Mouse (Mus musculus): ENCODE measurements around the gene Cttn. TPM values are rescaled to one million over a fixed set of nuclear protein-coding genes. Genes with fewer than 3 reads are reported as not detected.

Cttn gene
- total RNA-seq, 2 experiments from 2014 or later = 173 to 198 TPM

DNA sequence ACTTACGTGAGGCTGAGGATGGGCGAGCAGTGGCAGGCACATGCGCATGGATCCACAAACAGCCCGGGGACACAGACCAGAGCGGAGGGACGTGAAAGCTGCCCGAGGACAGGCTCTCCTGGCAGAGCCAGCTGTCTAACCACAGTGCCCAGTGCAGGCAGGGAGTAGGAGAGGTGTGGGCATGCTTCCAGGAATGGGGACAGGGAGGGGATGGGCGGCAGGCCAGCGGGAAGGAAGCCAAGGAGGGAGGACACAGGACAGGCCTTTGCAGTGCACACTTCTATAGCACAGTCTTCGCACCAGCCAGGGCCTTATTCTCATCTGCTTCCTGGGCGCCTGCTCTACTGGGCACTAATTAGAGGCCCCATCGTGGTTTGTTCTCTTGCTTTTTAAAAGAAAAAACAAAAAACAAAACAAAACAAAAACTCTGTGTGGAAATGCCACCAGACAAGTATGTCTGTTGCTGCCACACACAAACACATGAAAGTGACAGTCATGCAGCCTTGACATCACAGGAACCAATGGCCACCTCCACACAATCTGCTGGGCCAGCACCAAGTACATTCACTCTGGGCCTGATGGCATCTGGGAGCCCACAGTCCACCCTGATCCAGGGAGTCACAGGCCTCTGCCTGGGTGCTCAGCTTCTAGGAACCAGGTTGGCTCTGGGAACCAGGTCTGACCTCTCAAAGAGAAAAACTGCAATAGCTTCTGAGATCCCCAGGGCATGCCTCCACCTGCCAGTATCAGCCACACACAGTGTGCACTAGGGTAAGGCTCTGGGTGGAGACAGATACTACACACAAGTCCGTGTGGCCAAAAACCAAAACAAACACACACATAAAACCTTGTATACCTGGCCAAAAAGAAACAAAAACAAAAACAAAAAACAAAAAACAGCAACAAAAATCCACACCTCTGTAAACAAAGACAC lies 20.9 kb downstream of the Cttn start:
- peak; percentile 60 to 78 for DNase-seq (ENCODE audit: extremely low spot score in 1 of 2, low spot score in 1 of 2)

- no peak for DNase-seq (ENCODE audit: extremely low spot score in 1 of 2, low spot score in 1 of 2)
Observed at GRCm38 (mm10) chr7:144448186-144448585, 22.6 kb downstream of the Cttn start.

- no peak for DNase-seq (ENCODE audit: extremely low spot score in 1 of 2, low spot score in 1 of 2)
Observed at GRCm38 (mm10) chr7:144447146-144447545, 23.7 kb downstream of the Cttn start.

DNA sequence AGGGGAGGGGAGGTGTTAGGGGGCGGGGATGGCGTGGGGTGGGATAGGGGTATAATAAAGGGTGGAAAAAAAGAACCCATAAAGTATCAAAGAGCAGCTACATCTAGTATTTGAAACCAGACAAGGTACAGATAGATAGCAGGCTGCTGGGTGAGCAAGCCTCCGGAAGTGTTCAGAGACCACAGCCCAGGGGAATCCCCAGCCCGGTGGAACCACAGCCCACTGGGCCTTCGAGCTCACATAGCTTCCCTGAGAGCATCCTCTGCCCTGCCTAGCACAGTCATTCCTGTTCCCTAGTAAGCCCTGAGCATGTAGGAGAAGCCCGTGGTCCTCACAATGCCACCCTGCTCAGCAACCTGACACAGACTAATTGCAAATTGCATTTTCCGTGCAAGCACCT lies 26.0 kb downstream of the Cttn start:
- DNase-seq (ENCODE audit: extremely low spot score in 1 of 2, low spot score in 1 of 2) = no peak

- DNase-seq (ENCODE audit: extremely low spot score in 1 of 2, low spot score in 1 of 2) = no peak
Observed at GRCm38 (mm10) chr7:144441976-144442375, 28.8 kb downstream of the Cttn start.

DNA sequence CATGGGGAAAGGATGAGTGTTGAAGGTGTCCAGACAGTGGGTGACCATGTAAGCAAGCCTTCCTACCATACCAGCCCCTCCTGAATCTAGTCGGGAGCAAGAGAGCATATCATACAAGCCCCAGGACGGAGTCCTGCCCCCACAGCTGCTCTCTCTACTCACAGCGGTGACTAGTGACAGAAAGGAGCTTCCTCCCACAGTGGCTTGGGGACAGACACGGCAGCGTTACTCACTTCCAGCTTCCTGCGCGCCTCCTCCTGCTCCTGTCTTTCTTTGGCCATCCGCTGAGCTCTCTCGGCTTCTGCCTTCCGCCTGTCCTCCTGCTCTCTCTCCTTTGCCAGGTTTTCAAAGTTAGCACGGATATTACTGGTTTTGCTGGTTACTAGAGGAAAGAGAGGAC lies 29.3 kb downstream of the Cttn start:
- DNase-seq (ENCODE audit: extremely low spot score in 1 of 2, low spot score in 1 of 2) = no peak

- DNase-seq (ENCODE audit: extremely low spot score in 1 of 2, low spot score in 1 of 2) = no peak
Observed at GRCm38 (mm10) chr7:144438811-144439210, 32.0 kb downstream of the Cttn start.

DNA sequence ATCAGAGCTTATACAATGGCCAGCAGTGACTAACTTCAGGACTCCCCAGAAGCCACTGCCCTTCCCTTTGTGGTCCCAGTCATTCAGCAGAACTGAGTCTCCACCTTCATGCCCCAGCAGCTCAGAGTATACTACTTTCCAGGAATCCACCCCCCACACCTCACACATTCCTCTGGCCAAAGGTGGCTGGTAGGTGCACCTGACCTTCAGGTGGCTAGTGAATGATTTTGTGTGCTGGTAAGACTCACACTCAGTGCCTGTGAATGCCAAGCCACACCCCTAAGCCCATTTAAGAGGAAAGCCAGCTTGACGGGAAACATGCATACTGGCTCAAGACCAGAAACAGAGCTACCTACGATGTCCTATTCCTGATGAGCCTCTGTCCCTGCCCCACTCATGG lies 37.9 kb downstream of the Cttn start:
- no peak for DNase-seq (ENCODE audit: extremely low spot score in 1 of 2, low spot score in 1 of 2)

GRCm38 (mm10) chr7:144427460-144427859 lies 43.3 kb downstream of the Cttn start:
- no peak for DNase-seq (ENCODE audit: extremely low spot score in 1 of 2, low spot score in 1 of 2)

DNA sequence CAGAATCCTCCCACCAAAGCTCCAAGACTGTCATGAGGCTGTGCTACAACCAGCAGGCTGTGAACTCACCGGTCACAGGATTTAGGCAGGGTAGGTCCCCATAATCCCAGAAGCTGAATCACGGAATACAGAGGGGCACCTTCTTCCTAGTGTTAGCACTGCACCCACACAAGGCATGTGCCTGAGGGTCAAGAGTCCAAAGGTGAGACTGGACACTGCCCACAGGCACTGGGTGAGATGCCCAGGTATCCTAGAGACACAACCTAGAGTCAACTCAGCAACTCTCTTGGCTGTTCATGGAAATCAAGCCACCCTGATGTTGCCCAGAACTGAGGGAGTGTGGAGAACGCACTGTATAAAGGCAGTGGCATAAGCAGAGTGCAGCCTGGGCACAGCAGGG lies 44.2 kb downstream of the Cttn start:
- DNase-seq (ENCODE audit: extremely low spot score in 1 of 2, low spot score in 1 of 2) = no peak

DNA sequence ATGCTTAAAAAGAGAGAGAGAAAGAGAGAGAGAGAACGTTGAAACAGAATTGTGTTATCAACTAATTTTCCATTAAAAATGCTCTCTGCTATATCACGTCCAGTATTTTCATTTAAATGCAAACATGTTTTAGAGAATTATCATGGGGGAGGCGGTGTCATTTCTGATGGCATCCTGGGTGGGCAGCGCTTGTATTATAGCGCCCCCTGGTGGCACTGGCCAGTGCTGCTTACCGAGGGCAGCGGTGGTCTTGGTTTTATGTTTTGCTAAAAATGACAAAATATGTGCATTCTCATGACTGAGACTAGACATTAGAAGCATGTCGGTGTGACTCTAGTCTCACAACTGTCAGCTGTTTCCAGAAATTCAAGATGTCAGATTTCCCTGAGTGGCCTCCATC lies 44.9 kb downstream of the Cttn start:
- DNase-seq (ENCODE audit: extremely low spot score in 1 of 2, low spot score in 1 of 2) = peak; percentile 67 to 87

DNA sequence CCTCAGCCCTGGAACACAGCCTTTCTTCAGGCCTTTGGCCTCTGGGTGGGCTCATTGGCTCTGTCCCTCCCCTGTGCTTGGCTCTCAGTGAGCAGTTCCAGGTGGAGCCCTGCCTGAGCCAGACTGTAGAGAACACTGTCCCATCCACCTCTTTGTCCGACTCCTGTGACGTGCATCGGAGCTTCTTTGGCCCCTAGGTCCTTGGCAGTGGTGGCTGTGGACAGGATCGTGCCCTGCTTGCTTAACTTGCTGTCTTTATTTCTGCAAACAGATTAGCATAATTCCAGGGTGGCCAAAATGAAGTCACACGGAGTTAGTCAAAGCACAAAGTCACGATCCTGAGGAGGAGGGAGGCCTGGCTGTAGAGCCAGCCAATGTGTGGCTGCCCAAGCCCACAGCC lies 49.3 kb downstream of the Cttn start:
- no peak for DNase-seq (ENCODE audit: extremely low spot score in 1 of 2, low spot score in 1 of 2)

DNA sequence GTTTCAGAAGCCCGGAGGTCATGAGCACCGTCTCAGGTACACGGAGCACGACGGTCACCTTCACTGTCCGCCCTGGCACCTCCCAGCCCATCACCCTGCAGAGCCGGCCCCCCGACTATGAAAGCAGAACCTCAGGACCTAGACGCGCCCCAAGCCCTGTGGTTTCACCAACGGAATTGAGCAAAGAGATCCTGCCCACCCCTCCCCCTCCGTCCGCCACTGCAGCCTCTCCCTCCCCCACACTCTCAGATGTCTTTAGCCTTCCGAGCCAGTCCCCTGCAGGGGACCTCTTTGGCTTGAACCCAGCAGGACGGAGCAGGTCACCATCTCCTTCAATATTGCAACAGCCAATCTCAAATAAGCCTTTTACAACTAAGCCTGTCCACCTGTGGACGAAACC lies 50.3 kb downstream of the Cttn start:
- DNase-seq (ENCODE audit: extremely low spot score in 1 of 2, low spot score in 1 of 2) = no peak

DNA sequence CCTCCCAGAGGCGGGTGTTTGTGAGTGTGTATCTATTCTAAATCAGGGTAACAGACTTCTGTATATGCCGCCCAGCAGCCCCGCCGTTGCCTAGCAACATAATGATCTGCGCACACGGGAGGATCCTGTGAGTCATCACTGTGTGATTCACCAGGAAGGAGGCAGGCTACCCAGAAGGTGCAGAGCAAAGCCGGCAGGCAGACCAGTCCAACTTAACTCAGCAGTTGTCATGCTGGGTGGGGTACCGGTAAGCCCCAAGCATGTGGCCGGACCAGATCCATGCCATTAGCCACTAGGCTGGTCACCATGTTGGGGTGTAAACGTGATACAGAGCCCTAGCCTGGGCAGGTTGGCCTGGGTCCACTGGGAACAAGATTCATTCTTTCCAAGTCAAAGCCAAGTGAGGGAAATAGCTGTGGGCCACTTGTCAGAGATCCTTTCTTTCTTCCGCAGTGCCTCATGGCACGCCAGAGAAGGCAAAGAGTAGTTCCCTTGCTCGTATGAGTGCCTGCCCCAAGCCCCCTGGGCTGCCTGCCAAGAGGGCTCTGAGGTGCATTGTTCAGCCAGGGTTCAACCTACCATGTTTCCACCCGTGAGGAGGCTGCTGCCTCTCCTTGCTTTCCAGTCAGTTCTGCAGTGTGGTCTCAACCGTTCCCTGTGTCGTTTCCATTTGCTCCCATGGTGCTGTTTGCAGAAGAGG lies 53.0 kb downstream of the Cttn start:
- DNase-seq (ENCODE audit: extremely low spot score in 1 of 2, low spot score in 1 of 2) = peak; percentile 57 to 60

DNA sequence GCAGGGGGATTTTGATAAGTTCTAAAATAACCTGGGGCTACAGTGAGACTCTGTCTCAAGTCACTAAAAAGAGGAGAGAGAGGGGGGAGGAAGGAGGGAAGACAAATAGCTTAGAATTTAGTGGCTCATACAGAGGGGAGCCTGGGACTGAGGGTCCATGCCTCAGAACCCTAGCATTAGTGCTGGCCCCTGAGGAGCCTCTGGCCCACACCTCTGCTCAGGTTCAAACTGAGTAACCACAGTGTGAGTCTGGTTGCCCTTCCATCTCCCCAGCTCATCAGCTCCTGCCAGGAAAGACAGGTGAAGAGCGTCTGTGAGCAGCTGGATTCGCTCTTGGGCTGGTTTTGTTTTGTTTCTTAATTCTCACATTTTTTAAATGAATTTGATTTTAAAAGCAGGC lies 53.6 kb downstream of the Cttn start:
- no peak for DNase-seq (ENCODE audit: extremely low spot score in 1 of 2, low spot score in 1 of 2)

- no peak for DNase-seq (ENCODE audit: extremely low spot score in 1 of 2, low spot score in 1 of 2)
Observed at GRCm38 (mm10) chr7:144415795-144416194, 55.0 kb downstream of the Cttn start.

DNA sequence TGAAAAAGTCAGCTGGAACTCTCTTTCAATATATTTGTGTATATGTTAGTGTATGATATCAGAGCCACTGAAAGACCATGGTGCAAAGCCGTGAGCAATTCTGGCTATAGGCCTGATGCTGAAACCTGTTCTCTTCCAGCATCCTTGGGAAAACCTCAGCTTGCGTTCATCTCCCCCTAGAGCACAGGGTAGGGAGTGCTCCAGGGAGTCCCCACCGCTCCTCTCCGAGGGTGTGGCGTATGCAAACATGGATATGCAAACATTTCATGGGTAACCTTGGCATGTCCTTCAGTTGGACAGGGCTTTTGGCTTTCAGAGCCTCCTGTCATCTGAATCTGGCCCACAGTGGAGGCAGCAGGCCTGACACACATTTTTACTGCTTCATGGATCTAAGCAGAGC lies 56.2 kb downstream of the Cttn start:
- DNase-seq (ENCODE audit: extremely low spot score in 1 of 2, low spot score in 1 of 2) = no peak

GRCm38 (mm10) chr7:144411967-144412906 lies 58.6 kb downstream of the Cttn start:
- DNase-seq (ENCODE audit: extremely low spot score in 1 of 2, low spot score in 1 of 2) = no peak

GRCm38 (mm10) chr7:144409682-144410081 lies 61.1 kb downstream of the Cttn start:
- no peak for DNase-seq (ENCODE audit: extremely low spot score in 1 of 2, low spot score in 1 of 2)

DNA sequence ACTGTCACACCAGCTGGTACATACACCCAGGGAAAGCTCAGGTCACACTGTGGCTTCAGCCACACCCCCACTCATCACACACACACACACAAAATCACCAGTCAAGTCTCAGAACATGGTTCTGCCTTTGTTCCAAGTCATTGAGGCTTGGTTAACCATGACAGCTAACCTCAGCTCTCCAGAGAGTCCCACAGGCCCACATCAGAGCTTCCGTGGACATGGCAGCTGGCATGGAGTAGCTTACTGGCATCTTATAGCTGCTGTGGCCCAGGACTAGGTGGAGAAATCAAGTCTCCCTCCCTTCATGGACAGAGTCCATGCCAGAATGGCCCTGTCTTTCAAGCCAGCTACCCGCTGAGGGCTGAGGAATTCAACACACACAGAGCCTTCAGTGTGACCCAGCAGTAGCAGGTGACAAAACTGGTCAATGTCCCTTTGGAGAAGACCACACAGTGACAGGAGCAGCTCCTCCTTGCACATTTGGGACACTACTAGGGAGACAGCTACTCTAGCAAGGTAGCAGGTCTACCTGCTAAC lies 62.3 kb downstream of the Cttn start:
- no peak for DNase-seq (ENCODE audit: extremely low spot score in 1 of 2, low spot score in 1 of 2)

All from layer of hippocampus, postnatal 25 days (tissue).